Mouse (Mus musculus) ES-Bruce4 (cell line): ENCODE results near the gene Cyp46a1. TPM values are rescaled to one million over a fixed set of nuclear protein-coding genes. Genes with fewer than 3 reads are reported as not detected.

Experiments used
- H3K27ac ChIP-seq: 2 replicates; pipeline ENCODE4 v1.5.1; 2012; ENCODE audit warnings: low read length, inconsistent platforms; ENCODE audit not compliant: insufficient read depth
- H3K27me3 ChIP-seq: 2 replicates; pipeline ENCODE4 v1.6.1; 2012; ENCODE audit warnings: mild to moderate bottlenecking, low read length, inconsistent platforms; ENCODE audit not compliant: control insufficient read depth, poor library complexity, insufficient read depth, severe bottlenecking
- H3K36me3 ChIP-seq: 2 replicates; pipeline ENCODE4 v1.6.1; 2012; ENCODE audit warnings: inconsistent platforms, mild to moderate bottlenecking, low read length, moderate library complexity; ENCODE audit not compliant: control insufficient read depth, poor library complexity, insufficient read depth, severe bottlenecking
- H3K4me1 ChIP-seq: one replicate; pipeline ENCODE4 v1.8.1; 2011; ENCODE audit warnings: low read length; ENCODE audit not compliant: control insufficient read depth, insufficient read depth
- H3K4me3 ChIP-seq: 2 replicates; pipeline ENCODE4 v1.5.1; 2011; ENCODE audit warnings: low read depth, mild to moderate bottlenecking, low read length
- H3K9ac ChIP-seq: 2 replicates; pipeline ENCODE4 v1.6.1; 2012; ENCODE audit warnings: low read depth, mild to moderate bottlenecking, inconsistent platforms; ENCODE audit not compliant: poor library complexity, severe bottlenecking
- H3K9me3 ChIP-seq: replicated peaks from 2 replicates; pipeline ENCODE4 v1.6.1; 2012; ENCODE audit warnings: mild to moderate bottlenecking, low read length, inconsistent platforms; ENCODE audit not compliant: control insufficient read depth, poor library complexity, insufficient read depth, severe bottlenecking
- CTCF ChIP-seq: IDR thresholded peaks from one replicate; pipeline ENCODE4 v1.8.1; 2011; ENCODE audit warnings: low read depth, low read length
- EP300 ChIP-seq: IDR thresholded peaks from 2 replicates; pipeline ENCODE4 v1.6.1; 2011; ENCODE audit warnings: low read depth, low read length; ENCODE audit not compliant: insufficient read depth
- POLR2A ChIP-seq: IDR thresholded peaks from one replicate; pipeline ENCODE4 v1.8.1; 2011; ENCODE audit warnings: low read length; ENCODE audit not compliant: insufficient read depth
- polyA plus RNA-seq: library from polyadenylated mRNA; stranded (reverse); fragments of >200 nt; gene quantifications from 2 replicates; pipeline ENCODE4 v1.2.4, GENCODE M21; 2011; ENCODE audit warnings: low read depth; ENCODE audit not compliant: missing spikeins, insufficient read depth, insufficient read length

Cyp46a1 gene
- polyA plus RNA-seq: 1.0 and 1.6 TPM in 2 replicates

DNA sequence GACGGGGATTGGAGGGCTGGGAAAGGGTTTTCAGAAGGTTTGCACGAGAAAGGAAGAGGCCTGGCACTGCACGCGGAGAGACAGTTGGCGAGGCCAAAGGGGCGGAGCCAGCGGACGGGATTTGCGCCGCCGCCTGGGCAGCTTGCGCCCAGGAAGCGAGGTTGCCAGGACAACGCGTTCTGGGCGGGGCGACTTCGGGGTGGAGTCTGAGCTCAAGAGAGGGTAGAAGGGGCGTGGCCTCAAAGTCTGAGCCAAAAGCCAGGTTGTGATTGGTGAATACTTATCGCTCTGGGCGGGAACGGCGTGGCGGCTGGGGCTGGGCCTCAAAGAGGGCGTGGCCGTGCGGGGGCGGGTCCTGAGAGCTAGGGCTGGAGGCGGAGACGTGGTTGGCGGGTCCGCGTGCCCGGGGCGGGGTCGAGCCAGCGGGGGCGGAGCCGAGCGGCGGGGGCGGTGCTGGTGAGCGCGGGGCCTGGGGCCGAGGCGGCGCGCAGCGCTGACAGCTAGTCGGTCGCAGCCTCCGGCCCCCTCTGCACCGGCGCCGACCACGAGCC lies at the start of gene Cyp46a1:
Cyp46a1 (plus strand) TSS at position 487 of the 551 bp plus-strand sequence.
- Histone ChIP-seq H3K36me3 (no peaks in the 10 kb centered on the region), H3K9ac (peak within 1 kb of the TSS; percentile 9; the same call in 1 of the 2 replicates), H3K9me3 (no peaks in the 10 kb centered on the region), H3K4me3 (peak within 1 kb of the TSS; percentile 66), H3K27me3 (no peaks in the 10 kb centered on the region), H3K27ac (no peak within 1 kb of the TSS), H3K4me1 (no peaks in the 10 kb centered on the region)
- TF ChIP-seq POLR2A (no peak), EP300 (no peak), CTCF (no peak)

DNA sequence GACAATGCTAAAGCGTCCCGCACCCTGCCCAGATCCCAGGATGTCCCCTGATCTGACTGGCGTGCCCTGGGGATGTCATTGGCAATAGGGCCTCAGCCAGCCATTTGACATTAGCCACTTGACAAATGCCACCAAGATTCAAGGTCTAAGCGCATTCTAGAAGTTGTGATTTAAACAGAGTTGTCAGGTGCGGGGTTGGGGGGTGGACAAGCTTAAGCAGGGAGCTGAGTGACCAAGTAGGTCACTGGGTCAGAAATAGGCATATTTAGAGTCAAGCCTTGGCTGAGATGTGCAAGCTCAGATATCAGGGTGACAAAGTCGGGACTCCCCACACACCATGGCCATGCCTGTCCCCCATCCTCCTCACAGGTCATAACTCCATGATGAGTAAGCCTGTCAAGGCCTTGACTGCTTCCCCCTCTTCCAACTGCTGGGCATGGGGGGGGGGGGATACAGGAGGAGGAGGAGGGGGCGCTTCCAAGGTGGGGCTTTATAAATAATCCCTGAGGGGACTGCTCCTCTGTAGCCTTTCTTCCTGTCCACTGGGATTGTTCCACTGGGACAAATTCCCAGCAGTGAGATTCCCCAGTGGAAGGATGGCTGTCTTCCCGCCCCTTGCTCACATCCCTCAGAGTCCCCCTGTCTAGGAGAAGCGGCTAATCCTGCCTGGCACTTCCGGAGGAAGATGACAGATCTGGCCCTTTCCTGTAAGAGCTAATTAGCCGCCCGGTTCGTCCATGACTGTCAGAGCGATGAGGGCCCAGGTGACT lies 49.5 kb upstream of the Cyp46a1 start:
- no peak for TF ChIP-seq CTCF
- no peak for TF ChIP-seq EP300
- TF ChIP-seq POLR2A: no peak
- no peaks in the 10 kb centered on the region for H3K27me3 ChIP-seq
- peak overlapping the region; percentile 30; the same call in 1 of the 2 replicates for H3K9ac ChIP-seq
- no peaks in the 10 kb centered on the region for H3K9me3 ChIP-seq
- peaks cover 2% of the 10 kb centered on the region for H3K4me1 ChIP-seq
- H3K27ac ChIP-seq: no peak overlapping the region
- H3K4me3 ChIP-seq: no peak overlapping the region
- H3K36me3 ChIP-seq: no peaks in the 10 kb centered on the region

DNA sequence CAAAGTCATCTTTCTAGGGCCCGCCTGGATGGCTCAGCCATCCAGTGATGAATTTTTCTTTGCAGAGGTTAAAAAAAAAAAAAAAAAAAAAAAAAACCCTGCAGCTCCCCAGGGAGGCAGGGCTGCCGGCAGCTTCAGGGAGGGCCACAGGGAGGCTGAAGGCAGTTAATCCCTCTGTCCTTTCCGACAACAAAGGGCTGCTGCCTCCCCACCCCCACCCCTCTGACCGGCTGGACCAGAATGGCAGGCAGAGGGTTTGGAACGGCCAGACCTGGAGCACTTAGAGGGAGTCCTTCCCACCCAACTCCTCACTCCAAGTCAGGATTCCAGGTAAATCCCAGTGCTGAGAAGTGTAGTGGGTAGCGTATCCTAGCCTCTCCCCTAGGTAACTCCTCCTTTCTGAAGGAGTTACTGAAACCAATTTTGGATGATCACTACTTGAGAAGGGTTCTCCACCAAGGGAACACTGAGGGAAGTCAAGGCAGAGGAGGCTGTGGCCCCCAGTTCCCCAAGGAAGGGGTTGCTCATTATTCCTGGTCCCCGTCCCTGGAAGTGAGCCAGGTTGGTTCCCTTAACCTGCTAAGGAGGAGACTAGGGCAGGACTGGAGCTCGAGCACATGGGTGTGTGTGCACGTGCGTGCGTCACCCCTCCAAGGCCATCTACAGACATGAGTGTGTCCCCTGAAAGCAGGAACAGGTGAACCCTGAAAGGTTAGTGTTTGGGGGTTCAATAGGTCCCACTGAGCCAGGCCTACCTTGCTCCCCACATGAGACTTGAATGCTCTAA lies 48.8 kb upstream of the Cyp46a1 start:
- Histone ChIP-seq H3K9me3 (no peaks in the 10 kb centered on the region), H3K27me3 (no peaks in the 10 kb centered on the region), H3K27ac (peak overlapping the region; percentile 8; the same call in 1 of the 2 replicates), H3K9ac (peak overlapping the region; percentile 30), H3K36me3 (no peaks in the 10 kb centered on the region), H3K4me3 (peak overlapping the region; percentile 0; the same call in 1 of the 2 replicates), H3K4me1 (peaks cover 2% of the 10 kb centered on the region)
- peak; percentile 85 for TF ChIP-seq EP300
- TF ChIP-seq POLR2A: no peak

DNA sequence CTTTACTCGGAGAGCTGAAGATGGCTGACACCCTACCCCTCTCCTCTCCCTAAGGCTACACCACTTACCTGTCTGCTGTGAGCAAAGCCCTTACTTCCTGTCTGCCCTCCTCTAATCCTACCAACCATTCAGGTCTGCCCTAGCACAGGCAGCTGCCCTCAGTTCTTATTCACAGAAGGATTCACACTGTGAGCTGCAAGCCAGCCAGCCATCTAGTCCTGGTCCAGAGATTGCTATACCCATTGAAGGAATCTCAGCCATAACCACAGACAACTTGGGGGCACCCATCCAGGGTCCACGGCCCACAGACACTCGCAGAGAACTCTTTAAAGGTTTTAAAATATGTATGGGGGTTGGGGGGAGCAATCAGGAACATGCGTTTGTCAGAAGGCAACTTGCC lies 47.8 kb upstream of the Cyp46a1 start:
- Histone ChIP-seq H3K27ac (0 out of 2 replicates have a peak overlapping the region, but pooled peaks have one; percentile 12), H3K4me3 (no peak overlapping the region), H3K4me1 (peaks cover 2% of the 10 kb centered on the region), H3K36me3 (no peaks in the 10 kb centered on the region), H3K9ac (peak overlapping the region; percentile 1; the same call in 1 of the 2 replicates), H3K9me3 (no peaks in the 10 kb centered on the region), H3K27me3 (no peaks in the 10 kb centered on the region)
- TF ChIP-seq EP300: no peak
- no peak for TF ChIP-seq POLR2A
- no peak for TF ChIP-seq CTCF

DNA sequence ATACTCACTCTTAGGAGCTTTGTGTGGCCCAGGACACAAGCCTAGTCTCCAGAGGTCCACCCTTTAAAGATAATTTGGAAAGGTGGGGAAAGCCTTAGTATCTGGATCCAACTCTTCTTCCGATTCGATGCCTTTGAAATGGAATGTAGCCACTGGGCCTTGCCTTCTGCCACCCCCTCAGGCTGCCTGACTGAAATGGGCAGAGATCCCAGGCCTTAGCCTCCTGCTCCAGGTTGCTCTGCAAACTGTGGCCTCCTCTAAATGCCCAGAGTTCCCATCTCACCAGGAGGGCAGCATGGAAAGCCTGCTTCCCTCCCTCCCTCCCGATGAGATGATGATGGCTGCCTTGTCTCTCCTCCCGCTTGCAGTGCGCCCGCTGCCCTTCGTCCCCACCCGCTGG lies 47.2 kb upstream of the Cyp46a1 start:
- H3K36me3 ChIP-seq: no peaks in the 10 kb centered on the region
- no peaks in the 10 kb centered on the region for H3K27me3 ChIP-seq
- TF ChIP-seq POLR2A: no peak
- no peak for TF ChIP-seq EP300
- TF ChIP-seq CTCF: no peak
- H3K9ac ChIP-seq: no peak overlapping the region
- no peak overlapping the region for H3K4me3 ChIP-seq
- H3K27ac ChIP-seq: no peak overlapping the region
- no peaks in the 10 kb centered on the region for H3K9me3 ChIP-seq
- peaks cover 2% of the 10 kb centered on the region for H3K4me1 ChIP-seq
